Mouse (Mus musculus) midbrain, embryonic 16.5 days (tissue): ENCODE measurements around the gene Hat1. TPM values are rescaled to one million over a fixed set of nuclear protein-coding genes. Genes with fewer than 3 reads are reported as not detected.

Source experiments
- ATAC-seq: fragments of 200-750 bp; cut with Nextera tagmentation; 2 replicates; pipeline ENCODE4 v1.8.0; 2017; ENCODE audit warnings: moderate TSS enrichment
- H3K27ac ChIP-seq: fragments of 300-500 bp; sonication (generic); 2 replicates; pipeline ENCODE4 v1.5.1; 2014; ENCODE audit warnings: mild to moderate bottlenecking, low read length, mixed read lengths
- H3K27me3 ChIP-seq: fragments of 300-500 bp; sonication (generic); 2 replicates; pipeline ENCODE4 v1.6.1; 2014; ENCODE audit warnings: low read depth, low read length, mixed read lengths; ENCODE audit not compliant: control insufficient read depth, insufficient read depth
- H3K36me3 ChIP-seq: fragments of 300-500 bp; sonication (generic); 2 replicates; pipeline ENCODE4 v1.6.1; 2014; ENCODE audit warnings: mild to moderate bottlenecking, low read length, moderate library complexity, mixed read lengths; ENCODE audit not compliant: control insufficient read depth, insufficient read depth
- H3K4me1 ChIP-seq: fragments of 300-500 bp; sonication (generic); 2 replicates; pipeline ENCODE4 v1.6.1; 2014; ENCODE audit warnings: mild to moderate bottlenecking, low read length, mixed read lengths; ENCODE audit not compliant: control insufficient read depth, insufficient read depth
- H3K4me2 ChIP-seq: fragments of 300-500 bp; sonication (generic); 2 replicates; pipeline ENCODE4 v1.6.1; 2014; ENCODE audit warnings: mild to moderate bottlenecking, low read length, mixed read lengths
- H3K4me3 ChIP-seq: fragments of 300-500 bp; sonication (generic); 2 replicates; pipeline ENCODE4 v1.5.1; 2014; ENCODE audit warnings: low read depth, mild to moderate bottlenecking, low read length, moderate library complexity, mixed read lengths
- H3K9ac ChIP-seq: fragments of 300-500 bp; sonication (generic); 2 replicates; pipeline ENCODE4 v1.6.1; 2014; ENCODE audit warnings: low read depth, low read length, mixed read lengths
- H3K9me3 ChIP-seq: fragments of 300-500 bp; sonication (generic); replicated peaks from 2 replicates; pipeline ENCODE4 v1.6.1; 2014; ENCODE audit warnings: mild to moderate bottlenecking, low read length, mixed read lengths; ENCODE audit not compliant: control insufficient read depth, poor library complexity, severe bottlenecking
- WGBS: fragments of 180-500 bp; shearing (Covaris S2); extraction: QIAGEN DNeasy Blood & Tissue Kit; methylation state at CpG from one replicate; pipeline ENCODE4 v1.1.7; 2014; 5-methylcytosine and 5-hydroxymethylcytosine counted together
- polyA plus RNA-seq: library from polyadenylated mRNA; unstranded; fragments of >200 nt; fragmentation: Nextera tagmentation; extraction: Ambion mirVana; gene quantifications from 2 replicates; pipeline ENCODE4 v1.2.1, GENCODE M21; 2015

Hat1 gene
- polyA plus RNA-seq, 1 experiment from 2014 or later: 38.1 TPM

- H3K4me1 ChIP-seq: peaks cover 11% of the 10 kb centered on the region
- peak within 1 kb of the TSS; percentile 51 for H3K4me3 ChIP-seq
- H3K27ac ChIP-seq: peak within 1 kb of the TSS; percentile 69
- H3K4me2 ChIP-seq: peak within 1 kb of the TSS; percentile 87
- WGBS: under 1% methylated on average over 61 of the region's 61 CpGs
- H3K9me3 ChIP-seq: no peaks in the 10 kb centered on the region
- ATAC-seq: peak; percentile 95
- no peaks in the 10 kb centered on the region for H3K27me3 ChIP-seq
- no peaks in the 10 kb centered on the region for H3K36me3 ChIP-seq
- H3K9ac ChIP-seq: peak within 1 kb of the TSS; percentile 67
Observed at GRCm38 (mm10) chr2:71453161-71453916, 64.6 kb downstream of the Hat1 start, which contains the start of gene Metap1d. TSS of gene Metap1d (plus strand) at chr2:71453276.

GRCm38 (mm10) chr2:71453917-71454260, 65.1 kb downstream of the Hat1 start:
- Histone ChIP-seq H3K9me3 (no peaks in the 10 kb centered on the region), H3K27me3 (no peaks in the 10 kb centered on the region), H3K27ac (no peak overlapping the region), H3K9ac (no peak overlapping the region), H3K36me3 (no peaks in the 10 kb centered on the region), H3K4me2 (peak overlapping the region; percentile 87), H3K4me3 (peak overlapping the region; percentile 51), H3K4me1 (peaks cover 11% of the 10 kb centered on the region)
- WGBS: 37% methylated on average over 4 of the region's 4 CpGs
- ATAC-seq: no peak

GRCm38 (mm10) chr2:71458624-71459023, 69.9 kb downstream of the Hat1 start:
- 67% methylated on average over 13 of the region's 13 CpGs for WGBS
- no peak for ATAC-seq

GRCm38 (mm10) chr2:71459659-71460058, 70.9 kb downstream of the Hat1 start:
- H3K27me3 ChIP-seq: no peaks in the 10 kb centered on the region
- 90% methylated on average over 1 of the region's 1 CpGs for WGBS
- no peak overlapping the region for H3K4me3 ChIP-seq
- H3K4me1 ChIP-seq: no peaks in the 10 kb centered on the region
- H3K27ac ChIP-seq: no peak overlapping the region
- ATAC-seq: no peak
- no peaks in the 10 kb centered on the region for H3K9me3 ChIP-seq
- H3K36me3 ChIP-seq: no peaks in the 10 kb centered on the region
- H3K4me2 ChIP-seq: no peak overlapping the region
- H3K9ac ChIP-seq: no peak overlapping the region

More at GRCm38 (mm10) chr2:71458624-71459023, 69.9 kb downstream of the Hat1 start:
- no peaks in the 10 kb centered on the region for H3K27me3 ChIP-seq
- no peak overlapping the region for H3K27ac ChIP-seq
- no peaks in the 10 kb centered on the region for H3K36me3 ChIP-seq
- H3K4me2 ChIP-seq: no peak overlapping the region
- no peak overlapping the region for H3K4me3 ChIP-seq
- no peak overlapping the region for H3K9ac ChIP-seq
- no peaks in the 10 kb centered on the region for H3K9me3 ChIP-seq
- peaks cover 5% of the 10 kb centered on the region for H3K4me1 ChIP-seq

- WGBS: 67% methylated on average over 6 of the region's 6 CpGs
- no peak for ATAC-seq
- Histone ChIP-seq H3K9ac (no peak overlapping the region), H3K27me3 (no peaks in the 10 kb centered on the region), H3K4me1 (no peaks in the 10 kb centered on the region), H3K9me3 (no peaks in the 10 kb centered on the region), H3K36me3 (no peaks in the 10 kb centered on the region), H3K27ac (no peak overlapping the region), H3K4me2 (no peak overlapping the region), H3K4me3 (no peak overlapping the region)
Observed at GRCm38 (mm10) chr2:71461139-71461538, 72.4 kb downstream of the Hat1 start.

GRCm38 (mm10) chr2:71461589-71461988, 72.8 kb downstream of the Hat1 start:
- H3K4me3 ChIP-seq: no peak overlapping the region
- no peaks in the 10 kb centered on the region for H3K9me3 ChIP-seq
- ATAC-seq: no peak
- WGBS: 66% methylated on average over 7 of the region's 7 CpGs
- H3K27me3 ChIP-seq: no peaks in the 10 kb centered on the region
- no peaks in the 10 kb centered on the region for H3K36me3 ChIP-seq
- H3K27ac ChIP-seq: no peak overlapping the region
- H3K4me2 ChIP-seq: no peak overlapping the region
- H3K4me1 ChIP-seq: no peaks in the 10 kb centered on the region
- no peak overlapping the region for H3K9ac ChIP-seq

- no peak for ATAC-seq
- 92% methylated on average over 4 of the region's 4 CpGs for WGBS
Observed at GRCm38 (mm10) chr2:71462066-71462465, 73.3 kb downstream of the Hat1 start.

GRCm38 (mm10) chr2:71462553-71462952, 73.8 kb downstream of the Hat1 start:
- WGBS: 78% methylated on average over 3 of the region's 3 CpGs
- no peak overlapping the region for H3K27ac ChIP-seq
- no peaks in the 10 kb centered on the region for H3K27me3 ChIP-seq
- no peak for ATAC-seq
- H3K9ac ChIP-seq: no peak overlapping the region
- no peaks in the 10 kb centered on the region for H3K4me1 ChIP-seq
- H3K36me3 ChIP-seq: no peaks in the 10 kb centered on the region
- H3K4me2 ChIP-seq: no peak overlapping the region
- no peak overlapping the region for H3K4me3 ChIP-seq
- no peaks in the 10 kb centered on the region for H3K9me3 ChIP-seq

More at GRCm38 (mm10) chr2:71462066-71462465, 73.3 kb downstream of the Hat1 start:
- H3K9me3 ChIP-seq: no peaks in the 10 kb centered on the region
- no peak overlapping the region for H3K9ac ChIP-seq
- H3K4me2 ChIP-seq: no peak overlapping the region
- H3K4me1 ChIP-seq: no peaks in the 10 kb centered on the region
- no peak overlapping the region for H3K4me3 ChIP-seq
- H3K27me3 ChIP-seq: no peaks in the 10 kb centered on the region
- no peaks in the 10 kb centered on the region for H3K36me3 ChIP-seq
- H3K27ac ChIP-seq: no peak overlapping the region

- Histone ChIP-seq H3K9me3 (no peaks in the 10 kb centered on the region), H3K4me3 (no peak overlapping the region), H3K36me3 (no peaks in the 10 kb centered on the region), H3K27ac (no peak overlapping the region), H3K4me1 (no peaks in the 10 kb centered on the region), H3K4me2 (no peak overlapping the region), H3K9ac (no peak overlapping the region), H3K27me3 (no peaks in the 10 kb centered on the region)
- ATAC-seq: no peak; the same call in 1 of the 2 replicates
- 16% methylated on average over 5 of the region's 6 CpGs for WGBS
Observed at GRCm38 (mm10) chr2:71466103-71466502, 77.3 kb downstream of the Hat1 start.
